Comparison of ENCODE assay signal across 1 mouse cellular context in the genomic region with DNA sequence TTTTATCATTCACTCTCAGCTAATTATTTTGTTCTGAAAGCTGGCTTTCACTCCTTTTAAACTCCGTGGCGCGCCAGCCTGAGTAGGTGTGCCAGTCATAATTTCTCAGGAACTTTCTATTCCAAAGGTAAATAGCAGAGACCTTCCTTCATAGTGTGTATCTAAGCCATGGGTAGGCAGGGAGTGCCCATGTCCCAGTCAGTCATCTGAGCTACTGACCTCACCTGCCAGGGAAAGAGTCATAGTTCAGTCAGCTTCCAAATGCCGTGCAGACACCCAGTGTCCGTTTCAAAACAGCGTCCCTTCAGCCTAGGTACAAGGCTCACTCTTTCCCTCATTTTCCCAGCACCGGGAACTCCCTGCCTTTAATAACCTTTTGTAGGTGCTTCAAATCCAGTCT.
TF ChIP-seq lines count a peak whose summit lies in the region.

No protein-coding gene starts in this region.

TF ChIP-seq in CH12.LX, 34 proteins besides CTCF, POLR2A, EP300 and RAD21 (continued from another document):
- TF ChIP-seq ZNF384 (IDR thresholded peaks at IDR 0.05; ENCODE audit: low read depth, low read length) (no peak), HCFC1 (IDR thresholded peaks at IDR 0.05; ENCODE audit: low read depth, low read length) (no peak), POLR2AphosphoS2 (IDR thresholded peaks at IDR 0.05; ENCODE audit: low read depth, low read length) (no peak), RCOR1 (conservative IDR thresholded peaks at IDR 0.05; ENCODE audit: low read depth, low read length) (no peak), MXI1 (IDR thresholded peaks at IDR 0.05; ENCODE audit: low read depth, low read length) (no peak), NRF1 (IDR thresholded peaks at IDR 0.05; ENCODE audit: low read depth, low read length) (no peak)
